Mouse (Mus musculus) c-Kit-positive CD71-positive TER-119-negative erythroid progenitor cells, embryonic 14.5 days (primary cell): Measurements from ENCODE around the gene Htt.
"Not testable (repeated sequence)": the region's sequence is repeated elsewhere in the genome, so short reads cannot be mapped to it uniquely, and the experiment has no call there.

ENCODE experiments used
- DNase-seq: peaks from one replicate; pipeline ENCODE4 v3.0.0-alpha.2; 2013; ENCODE audit warnings: low read depth

The Htt gene

DNA sequence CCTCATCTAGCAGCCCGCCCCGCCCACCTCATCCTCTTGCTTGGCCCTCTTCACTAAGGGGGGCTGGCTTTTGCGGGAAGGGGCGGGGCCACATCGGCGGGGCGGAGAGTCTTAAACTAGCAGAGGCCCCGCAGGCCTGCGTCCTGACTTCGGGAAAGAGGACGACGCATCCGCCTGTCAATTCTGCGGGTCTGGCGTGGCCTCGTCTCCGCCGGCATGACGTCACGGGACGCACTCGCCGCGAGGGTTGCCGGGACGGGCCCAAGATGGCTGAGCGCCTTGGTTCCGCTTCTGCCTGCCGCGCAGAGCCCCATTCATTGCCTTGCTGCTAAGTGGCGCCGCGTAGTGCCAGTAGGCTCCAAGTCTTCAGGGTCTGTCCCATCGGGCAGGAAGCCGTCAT, at the start of gene Htt:
Htt (plus strand) TSS at position 232 of the 400 bp plus-strand sequence.
- DNase-seq, result peak; percentile 87

DNA sequence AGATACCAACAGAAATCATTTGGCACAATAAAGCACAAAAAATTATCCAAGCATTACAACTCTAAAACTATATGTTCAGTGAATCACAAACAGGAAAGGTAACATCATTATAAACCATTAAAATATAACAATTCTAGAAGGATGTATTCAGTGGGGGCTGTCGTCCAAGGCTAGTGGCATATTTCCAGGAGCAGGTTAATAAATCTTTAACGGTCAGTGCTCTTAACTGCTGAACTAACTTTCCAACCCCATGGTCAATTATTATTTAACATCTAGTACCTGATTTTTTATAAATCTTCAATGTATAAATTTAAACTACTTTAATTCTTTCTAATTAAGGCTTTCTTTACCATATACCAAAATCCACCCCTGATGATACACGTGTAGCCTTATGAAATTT, 47.2 kb upstream of the Htt start:
- DNase-seq, result not testable (repeated sequence)

DNA sequence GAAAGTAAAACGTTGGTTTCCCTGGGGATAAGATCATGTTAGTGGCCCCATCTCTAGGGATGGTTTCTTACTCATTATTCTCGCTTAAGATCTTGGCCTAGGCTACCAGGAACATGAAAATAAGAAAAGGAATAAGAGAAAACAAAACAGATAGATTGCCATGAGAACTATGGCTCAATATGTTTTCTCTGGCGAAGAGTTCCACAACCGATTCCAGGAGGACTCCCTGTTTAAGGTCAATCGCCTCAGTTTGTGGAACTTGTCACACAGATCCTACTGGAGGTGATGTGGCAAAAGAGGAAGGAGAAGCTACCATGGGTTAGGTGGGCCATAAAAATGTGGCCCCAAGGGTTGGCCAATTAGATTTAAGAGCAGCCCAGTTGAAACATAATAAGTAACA, 46.7 kb upstream of the Htt start:
- DNase-seq, result no peak

DNA sequence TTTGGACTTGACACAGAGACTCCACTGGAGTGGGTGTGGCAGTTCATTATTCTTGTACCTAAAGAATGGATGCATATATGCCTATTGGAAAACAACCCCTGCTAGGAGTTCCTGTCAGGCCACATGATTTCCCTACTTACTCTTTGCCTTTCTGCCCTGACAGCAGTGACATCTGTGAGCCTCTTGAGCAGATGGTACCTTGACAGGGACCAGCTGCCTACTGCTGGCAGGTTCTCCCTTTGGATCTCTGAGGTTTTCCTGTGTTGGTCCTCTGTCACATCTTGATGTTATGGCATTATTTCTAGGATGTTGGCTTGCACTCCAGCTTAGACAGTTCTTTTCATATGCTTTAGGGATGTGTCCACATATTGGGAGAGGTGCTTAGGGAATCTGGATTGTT, 32.4 kb upstream of the Htt start:
- DNase-seq, result no peak

DNA sequence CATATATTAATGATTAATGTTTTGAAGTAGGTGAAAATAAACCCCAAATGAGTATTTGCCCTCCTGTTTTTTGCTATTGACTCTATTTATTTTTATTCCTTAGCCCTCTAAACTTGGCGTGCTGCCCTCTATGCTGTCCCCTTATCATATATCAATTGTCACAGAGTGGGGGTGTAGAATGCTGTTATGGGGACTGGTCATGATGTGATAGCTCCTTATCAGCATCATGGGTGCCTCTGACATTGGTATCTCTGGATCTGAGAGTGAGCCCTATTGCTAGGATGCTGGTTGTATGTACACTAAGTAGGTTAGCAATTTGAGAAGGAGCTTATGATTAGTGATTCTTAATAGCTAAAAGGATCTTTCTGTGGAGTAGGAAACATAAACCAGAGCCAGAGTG, 31.3 kb upstream of the Htt start:
- peak; percentile 13 for DNase-seq

DNA sequence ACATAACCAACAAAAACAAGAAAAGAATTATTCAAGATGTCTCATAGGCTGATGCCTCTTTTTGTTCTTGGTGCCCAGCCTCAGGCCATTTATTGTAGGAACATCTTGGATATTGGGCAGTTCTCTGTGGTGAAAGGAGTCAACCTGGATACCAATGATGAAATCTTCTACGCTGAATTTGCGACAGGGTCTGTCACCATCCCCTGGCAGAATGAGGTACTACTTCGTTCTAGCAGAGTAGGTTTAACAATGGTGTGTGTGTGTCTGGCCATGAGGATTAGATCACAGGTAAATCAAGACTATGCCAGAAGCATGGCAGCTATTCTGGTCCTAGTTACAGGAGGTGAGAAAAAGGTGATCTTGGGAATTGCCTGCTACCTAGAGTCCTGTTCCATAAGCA, 10.1 kb upstream of the Htt start:
- no peak for DNase-seq

DNA sequence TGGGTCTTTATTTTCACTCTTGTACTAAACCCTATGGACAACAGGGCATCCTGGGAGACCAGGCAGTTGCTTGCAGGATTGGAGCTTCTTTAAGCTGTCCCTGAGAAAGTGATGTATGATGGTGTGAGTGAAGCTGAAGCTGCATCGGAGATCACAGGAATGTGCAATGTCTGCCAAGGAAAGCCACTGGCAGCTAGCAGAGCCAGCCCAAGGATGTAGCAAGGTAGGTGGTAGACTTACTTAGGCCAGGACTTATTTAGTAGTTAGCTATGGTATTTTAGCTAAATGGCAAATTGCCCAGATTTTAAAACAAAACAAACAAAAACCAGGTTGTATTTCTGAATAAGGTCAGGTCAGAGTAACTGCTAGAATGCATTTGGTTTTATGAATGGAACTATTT, 2.8 kb upstream of the Htt start:
- DNase-seq, result no peak

DNA sequence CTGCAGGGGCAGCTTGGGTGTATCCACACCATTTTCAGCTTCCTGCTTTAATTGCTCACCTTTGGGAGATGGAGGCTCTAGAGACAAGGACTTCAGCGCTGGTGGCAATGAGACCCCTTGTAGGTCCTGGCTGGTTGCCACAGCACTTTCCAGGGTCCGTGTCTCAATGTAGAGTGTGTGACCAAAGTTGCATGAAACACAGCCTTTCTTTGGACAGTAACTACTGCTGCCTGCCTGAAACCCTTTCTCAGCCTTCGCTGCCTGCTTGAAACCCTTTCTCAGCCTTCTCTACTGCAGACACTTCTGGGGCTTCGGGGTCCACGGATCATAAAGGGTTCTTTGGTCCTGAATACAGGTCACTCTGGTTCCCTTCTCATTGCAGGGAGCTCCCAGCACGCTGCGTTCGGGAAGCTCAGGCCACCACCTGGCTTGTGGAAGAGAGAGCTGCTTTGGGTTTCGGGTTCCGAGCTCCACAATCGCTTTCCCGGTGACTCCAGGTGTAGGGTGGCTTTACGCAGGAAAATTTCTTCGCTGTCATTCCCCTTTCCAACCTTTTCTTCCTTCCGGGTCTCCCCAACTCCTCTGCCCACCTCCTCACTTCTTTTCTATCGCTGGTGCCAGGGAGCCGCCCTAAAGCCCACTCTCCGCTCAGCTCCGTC, 561 bp upstream of the Htt start:
- no peak for DNase-seq

DNA sequence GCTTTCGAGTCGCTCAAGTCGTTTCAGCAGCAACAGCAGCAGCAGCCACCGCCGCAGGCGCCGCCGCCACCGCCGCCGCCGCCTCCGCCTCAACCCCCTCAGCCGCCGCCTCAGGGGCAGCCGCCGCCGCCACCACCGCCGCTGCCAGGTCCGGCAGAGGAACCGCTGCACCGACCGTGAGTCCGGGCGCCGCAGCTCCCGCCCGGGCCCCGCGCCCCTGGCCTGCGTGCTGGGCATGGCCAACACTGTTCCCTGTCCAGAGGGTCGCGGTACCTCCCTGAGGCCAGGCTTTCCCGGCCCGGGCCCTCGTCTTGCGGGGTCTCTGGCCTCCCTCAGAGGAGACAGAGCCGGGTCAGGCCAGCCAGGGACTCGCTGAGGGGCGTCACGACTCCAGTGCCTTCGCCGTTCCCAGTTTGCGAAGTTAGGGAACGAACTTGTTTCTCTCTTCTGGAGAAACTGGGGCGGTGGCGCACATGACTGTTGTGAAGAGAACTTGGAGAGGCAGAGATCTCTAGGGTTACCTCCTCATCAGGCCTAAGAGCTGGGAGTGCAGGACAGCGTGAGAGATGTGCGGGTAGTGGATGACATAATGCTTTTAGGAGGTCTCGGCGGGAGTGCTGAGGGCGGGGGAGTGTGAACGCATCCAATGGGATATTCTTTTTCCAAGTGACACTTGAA, 533 bp downstream of the Htt start:
- peak; percentile 47 for DNase-seq

DNA sequence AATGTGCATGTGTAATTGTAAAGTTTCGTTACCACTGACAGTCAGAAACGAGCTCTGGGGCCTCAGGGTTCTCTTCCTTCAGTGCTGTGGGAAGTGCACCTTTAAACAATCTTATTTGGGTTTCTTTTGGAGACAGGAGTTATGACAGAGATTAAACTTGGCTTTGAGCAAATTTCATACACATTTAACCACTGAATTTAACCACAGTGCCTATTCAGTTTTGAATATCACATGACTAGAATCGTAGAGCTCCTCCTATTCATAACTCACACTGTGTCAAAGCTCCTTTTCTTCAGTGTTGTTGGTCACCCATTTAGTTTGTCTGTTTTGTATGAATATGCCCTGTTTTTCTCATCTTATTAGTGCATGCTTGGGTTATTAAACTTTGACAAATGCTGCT, 10.3 kb downstream of the Htt start:
- no peak for DNase-seq

DNA sequence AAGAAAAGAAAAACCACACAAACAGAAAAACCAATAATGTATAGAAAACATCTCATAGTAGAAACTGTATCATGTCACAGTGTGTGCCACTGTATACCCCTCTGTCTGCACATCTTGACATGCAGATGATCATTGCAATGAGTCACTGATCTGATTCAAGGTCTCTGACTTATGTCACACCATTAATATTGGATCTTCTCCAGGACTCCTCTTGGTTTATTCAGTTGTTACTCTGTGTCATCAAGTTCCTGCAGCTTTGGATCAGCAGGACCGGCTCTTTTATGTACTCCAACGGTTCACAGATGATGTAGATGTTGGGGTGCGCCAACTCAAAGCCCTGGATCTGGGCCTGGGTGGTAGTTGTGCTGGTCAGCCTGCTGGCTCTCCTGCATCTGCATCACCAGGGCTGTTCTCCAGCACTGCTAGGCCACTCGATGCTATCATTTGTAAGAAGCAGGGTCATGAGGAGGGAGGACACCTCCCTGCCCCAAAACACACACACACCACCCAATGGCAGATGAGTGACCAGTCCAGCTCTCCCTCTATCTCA, 11.2 kb downstream of the Htt start:
- DNase-seq, result no peak

DNA sequence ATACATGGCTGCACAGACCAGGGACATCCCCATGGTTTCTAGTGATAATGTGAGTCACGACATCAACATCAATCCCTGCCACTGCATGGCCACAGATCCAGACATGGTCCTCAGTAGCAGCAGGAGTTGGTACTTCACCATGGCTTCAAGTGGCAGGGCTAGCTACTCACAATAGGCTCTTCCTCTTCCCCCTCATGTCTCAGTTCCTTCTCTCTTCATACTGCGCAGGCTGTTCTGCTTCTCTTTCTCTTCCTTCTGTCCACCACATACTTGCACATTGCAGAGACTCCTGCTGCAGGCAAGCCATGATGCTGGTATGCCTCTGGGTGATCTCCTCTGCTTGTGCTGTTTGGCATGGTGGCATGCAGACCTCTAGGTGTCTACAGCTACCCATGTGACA, 11.9 kb downstream of the Htt start:
- DNase-seq, result no peak

DNA sequence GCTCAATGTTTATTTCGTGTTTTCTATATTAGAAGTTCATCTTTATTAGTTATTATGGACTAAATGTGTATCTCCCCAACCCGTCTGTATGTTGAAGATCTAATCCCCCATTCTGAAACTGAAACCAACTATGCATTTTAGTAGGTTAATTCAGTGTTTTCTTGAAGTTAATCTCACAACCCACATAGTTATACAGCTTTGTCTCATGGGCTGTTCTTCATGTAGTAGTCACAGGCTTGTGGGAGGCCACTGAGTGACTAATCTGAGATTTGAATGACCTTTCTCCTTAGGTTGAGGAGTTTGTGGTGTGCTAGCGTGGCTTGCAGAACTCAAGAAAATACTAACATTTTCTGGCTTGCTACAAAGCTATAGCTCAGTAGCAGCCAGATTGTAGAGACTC, 23.5 kb downstream of the Htt start:
- DNase-seq, result no peak

DNA sequence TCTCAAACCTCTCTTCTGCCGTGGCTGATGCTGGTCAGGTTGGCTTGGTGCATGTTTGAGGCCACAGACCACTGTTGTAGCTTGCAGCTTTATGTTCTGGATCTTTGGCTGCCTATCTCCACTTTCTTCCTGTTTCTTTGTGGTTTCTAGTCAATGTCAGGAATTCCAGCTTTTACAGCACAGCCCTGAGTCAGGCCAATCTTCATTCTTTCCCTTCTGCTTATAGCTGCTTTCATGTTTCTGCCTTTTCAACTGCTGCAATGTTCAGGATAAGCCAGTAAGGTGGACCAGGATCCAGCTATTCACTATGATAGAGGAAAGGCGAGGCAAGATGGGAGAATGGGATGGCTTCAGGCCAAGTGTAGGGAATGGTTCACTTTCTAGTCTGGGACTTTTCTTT, 29.6 kb downstream of the Htt start:
- DNase-seq, result no peak

DNA sequence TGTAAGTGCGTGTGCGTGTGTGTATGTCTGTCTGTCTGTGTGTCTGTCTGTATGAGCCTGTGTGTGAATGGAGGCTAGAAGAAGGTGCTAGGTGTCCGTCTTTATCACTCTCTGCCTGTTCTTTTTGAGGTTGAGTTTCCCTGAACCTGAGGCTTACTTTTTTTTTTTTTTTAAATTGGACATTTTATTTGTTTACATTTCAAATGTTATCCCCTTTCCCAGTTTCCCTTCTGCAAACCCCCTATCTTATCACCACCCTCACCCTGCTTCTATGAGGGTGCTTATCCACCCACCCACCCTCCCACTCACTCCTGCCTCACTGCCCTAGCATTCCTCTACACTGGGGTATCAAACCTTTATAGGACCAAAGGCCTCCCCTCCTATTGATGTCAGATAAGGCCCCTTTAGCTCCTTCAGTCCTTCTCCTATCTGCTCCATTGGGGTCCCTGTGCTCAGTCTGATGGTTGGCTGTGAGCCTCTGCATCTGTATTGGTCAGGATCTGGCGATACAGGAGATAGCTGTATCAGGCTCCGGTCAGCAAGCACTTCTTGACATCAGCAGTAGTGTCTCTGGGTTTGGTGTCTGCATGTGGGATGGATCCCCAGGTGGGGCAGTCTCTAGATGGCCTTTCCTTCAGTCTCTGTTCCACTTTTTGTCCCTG, 38.9 kb downstream of the Htt start:
- peak; percentile 10 for DNase-seq

DNA sequence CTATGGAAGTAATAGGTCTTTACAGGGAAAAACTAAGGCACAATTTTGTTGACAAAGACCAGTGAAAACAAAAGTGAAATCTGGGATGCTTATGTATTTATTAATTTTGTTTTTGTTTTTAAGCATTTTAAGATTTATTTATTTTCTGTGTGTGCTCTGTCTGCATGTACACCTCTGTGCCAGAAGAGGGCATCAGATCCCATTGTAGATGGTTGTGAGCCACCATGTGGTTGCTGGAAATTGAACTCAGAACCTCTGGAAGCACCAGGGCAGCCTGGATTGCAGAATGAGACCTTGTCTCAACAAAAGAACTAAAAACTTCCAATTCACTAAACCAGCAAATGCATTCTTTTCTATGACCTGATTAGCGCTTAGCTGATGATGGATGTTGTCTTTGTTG, 44.5 kb downstream of the Htt start:
- DNase-seq, result no peak

DNA sequence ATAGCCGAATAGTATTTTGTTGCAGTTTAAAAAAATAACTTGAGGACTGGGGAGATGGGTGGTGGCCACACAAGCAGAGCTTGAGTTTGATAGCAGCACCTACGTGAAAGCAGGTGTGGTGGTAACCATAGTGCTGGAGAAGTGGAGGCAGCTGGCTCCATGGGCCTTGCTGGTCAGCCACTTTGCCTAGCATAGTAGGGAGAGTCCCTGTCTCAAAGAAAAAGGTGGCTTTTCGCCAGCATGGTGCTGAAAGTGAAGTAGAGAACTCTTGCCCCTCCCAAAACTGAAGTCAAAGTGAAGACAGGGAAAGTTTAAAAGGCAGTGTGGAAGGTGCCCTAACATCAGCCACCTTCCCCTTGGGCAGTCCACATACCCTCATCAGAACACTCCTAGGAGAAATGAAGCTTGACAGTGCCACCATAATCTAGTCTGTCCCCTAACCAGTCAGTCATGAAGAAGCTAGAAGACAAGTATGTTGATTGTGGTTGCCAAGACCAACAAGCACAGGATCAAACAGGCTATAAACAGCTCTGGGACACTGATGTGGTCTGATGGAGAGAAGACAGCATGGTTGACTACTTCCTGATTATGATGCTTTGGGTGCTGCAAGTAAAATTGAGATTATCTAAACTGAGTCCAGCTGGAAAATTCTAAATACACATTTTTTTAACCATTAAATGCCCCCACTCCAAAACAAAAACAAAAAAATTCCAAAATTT, 61.0 kb downstream of the Htt start:
- no peak for DNase-seq

DNA sequence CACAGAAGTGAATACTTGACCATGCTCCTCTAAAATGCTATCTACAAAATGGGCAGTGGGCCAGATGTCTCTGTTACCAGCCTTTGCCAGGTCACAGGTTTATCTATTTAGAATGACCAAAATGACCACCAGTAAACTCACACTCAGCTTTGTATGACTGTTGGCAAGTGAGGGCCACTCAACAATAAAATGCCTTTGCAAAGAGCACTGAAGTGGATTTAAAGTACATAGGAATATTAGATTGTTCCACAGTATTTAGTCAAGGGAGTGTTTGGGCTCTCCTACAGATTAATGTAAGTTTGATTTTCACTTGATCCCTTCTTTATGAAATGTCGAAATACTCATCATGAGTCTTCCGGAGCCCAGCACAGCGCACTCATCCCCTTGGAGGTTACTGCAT, 92.5 kb downstream of the Htt start:
- no peak for DNase-seq

DNA sequence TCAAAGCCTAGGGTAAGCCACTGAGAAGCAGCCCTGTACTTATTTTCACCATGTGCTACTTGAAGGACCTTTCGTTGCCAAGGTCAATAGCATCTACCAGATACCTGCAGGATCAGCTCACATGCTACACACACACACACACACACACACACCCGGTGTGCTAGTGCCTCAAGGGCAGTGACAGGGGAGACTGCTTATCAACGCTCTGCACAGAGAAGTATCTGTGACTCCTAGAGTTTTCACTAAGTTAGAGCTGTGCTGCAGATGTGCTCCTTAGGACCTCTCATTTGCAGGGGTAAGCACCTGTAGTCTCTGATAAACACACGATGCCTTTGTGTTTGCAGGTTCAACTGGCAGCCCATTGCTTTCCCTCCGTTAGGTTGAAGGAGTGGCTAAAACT, 103.8 kb downstream of the Htt start:
- peak; percentile 34 for DNase-seq

DNA sequence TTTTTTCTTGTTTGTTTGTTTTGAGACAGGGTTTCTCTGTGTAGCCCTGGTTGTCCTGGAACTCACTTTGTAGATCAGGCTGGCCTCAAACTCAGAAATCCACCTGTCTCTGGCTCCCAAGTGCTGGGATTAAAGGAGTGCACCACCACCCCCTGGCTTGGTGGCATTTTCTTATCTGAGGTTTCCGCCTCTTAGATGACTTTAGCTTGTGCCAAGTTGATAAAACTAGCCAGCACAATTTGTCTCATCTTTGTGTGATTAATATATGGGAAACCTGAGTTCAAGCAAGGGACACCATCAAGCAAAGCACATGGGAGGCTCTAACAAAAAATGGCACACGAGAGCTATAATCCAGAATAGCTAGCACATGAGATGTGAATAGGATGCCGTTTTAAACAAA, 118.8 kb downstream of the Htt start:
- DNase-seq, result peak; percentile 48

DNA sequence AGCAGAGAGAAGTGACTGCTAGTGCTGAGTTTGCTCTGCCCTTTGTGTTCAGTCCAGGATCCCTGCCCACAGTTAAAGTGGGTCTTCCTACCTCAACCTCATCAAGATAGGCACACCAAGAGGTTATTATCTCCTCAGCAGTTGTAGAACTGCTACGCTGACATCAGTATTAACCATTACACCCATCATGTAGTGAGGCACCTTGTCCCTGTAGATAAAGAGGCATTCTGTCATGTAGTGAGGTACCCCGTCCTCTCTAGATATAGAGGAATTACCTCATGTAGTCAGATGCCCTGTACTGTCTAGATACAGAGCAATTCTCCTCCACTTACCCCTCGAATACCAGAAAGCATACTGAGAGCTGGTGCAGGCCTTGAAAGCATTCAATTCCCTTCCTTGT, 119.5 kb downstream of the Htt start:
- DNase-seq, result peak; percentile 73

DNA sequence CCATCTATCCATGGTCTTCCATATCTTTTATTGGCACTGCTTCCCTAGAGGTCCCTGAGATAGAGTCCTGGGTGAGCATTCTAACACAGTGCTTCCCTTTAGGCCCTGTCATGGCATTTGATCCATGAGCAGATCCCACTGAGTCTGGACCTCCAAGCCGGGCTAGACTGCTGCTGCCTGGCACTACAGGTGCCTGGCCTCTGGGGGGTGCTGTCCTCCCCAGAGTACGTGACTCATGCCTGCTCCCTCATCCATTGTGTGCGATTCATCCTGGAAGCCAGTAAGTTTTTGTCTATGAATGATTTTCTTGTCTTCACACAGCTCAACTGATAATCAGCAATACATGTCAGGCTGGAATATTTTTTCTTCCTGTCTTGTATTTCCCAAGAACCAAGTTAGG, 123.7 kb downstream of the Htt start:
- DNase-seq, result no peak

DNA sequence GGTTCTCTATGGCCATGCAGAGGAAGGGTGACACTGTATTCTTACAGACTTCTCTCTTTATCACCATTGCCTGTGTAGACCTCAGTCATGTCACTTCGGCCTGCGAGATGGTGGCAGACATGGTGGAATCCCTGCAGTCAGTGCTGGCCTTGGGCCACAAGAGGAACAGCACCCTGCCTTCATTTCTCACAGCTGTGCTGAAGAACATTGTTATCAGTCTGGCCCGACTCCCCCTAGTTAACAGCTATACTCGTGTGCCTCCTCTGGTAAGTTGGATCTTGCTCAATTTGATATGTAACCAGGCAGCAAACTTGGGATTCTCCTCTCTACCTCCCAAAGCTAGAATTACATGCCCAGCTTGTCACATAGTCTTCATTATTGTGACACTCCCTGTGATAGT, 127.7 kb downstream of the Htt start:
- no peak for DNase-seq
